Mouse (Mus musculus) limb, embryonic 11.5 days (tissue): ENCODE results near the gene Dmkn. TPM values are rescaled to one million over a fixed set of nuclear protein-coding genes. Genes with fewer than 3 reads are reported as not detected.
A peak's percentile ranks its signal among the peaks of the same experiment; 100 is the strongest.

Experiments used
- ATAC-seq: fragments of 200-750 bp; cut with Nextera tagmentation; 2 replicates; pipeline ENCODE4 v1.8.0; 2017; ENCODE audit warnings: low read depth; ENCODE audit not compliant: insufficient number of reproducible peaks, low FRiP score, low TSS enrichment
- DNase-seq: peaks from one replicate; pipeline ENCODE4 v3.0.0-alpha.2; 2015; ENCODE audit warnings: low spot score
- H3K27ac ChIP-seq: fragments of 300-500 bp; sonication (generic); replicated peaks from 2 replicates; pipeline ENCODE4 v1.5.1; 2014; ENCODE audit warnings: low read depth, mild to moderate bottlenecking, low read length
- H3K27me3 ChIP-seq: fragments of 300-500 bp; sonication (generic); 2 replicates; pipeline ENCODE4 v1.6.1; 2014; ENCODE audit warnings: mild to moderate bottlenecking, low read length, mixed read lengths; ENCODE audit not compliant: control insufficient read depth, insufficient read depth
- H3K36me3 ChIP-seq: fragments of 300-500 bp; sonication (generic); 2 replicates; pipeline ENCODE4 v1.6.1; 2014; ENCODE audit warnings: mild to moderate bottlenecking, low read length, moderate library complexity, mixed read lengths; ENCODE audit not compliant: control insufficient read depth, insufficient read depth
- H3K4me1 ChIP-seq: fragments of 300-500 bp; sonication (generic); 2 replicates; pipeline ENCODE4 v1.6.1; 2014; ENCODE audit warnings: low read length, mixed read lengths; ENCODE audit not compliant: control insufficient read depth, insufficient read depth
- H3K4me2 ChIP-seq: fragments of 300-500 bp; sonication (generic); 2 replicates; pipeline ENCODE4 v1.6.1; 2014; ENCODE audit warnings: low read depth, mild to moderate bottlenecking, moderate library complexity; ENCODE audit not compliant: severe bottlenecking
- H3K4me3 ChIP-seq: fragments of 300-500 bp; sonication (generic); 2 replicates; pipeline ENCODE4 v1.5.1; 2014; ENCODE audit warnings: low read depth, low read length
- H3K9ac ChIP-seq: fragments of 300-500 bp; sonication (generic); 2 replicates; pipeline ENCODE4 v1.6.1; 2014; ENCODE audit warnings: mild to moderate bottlenecking, low read length
- H3K9me3 ChIP-seq: fragments of 300-500 bp; sonication (generic); 2 replicates; pipeline ENCODE4 v1.6.1; 2016; ENCODE audit warnings: low read length; ENCODE audit not compliant: control insufficient read depth
- WGBS: fragments of 180-500 bp; shearing (Covaris S2); extraction: QIAGEN DNeasy Blood & Tissue Kit; methylation state at CpG from one replicate; pipeline ENCODE4 v1.1.7; 2014; 5-methylcytosine and 5-hydroxymethylcytosine counted together
- polyA plus RNA-seq: library from polyadenylated mRNA; unstranded; fragments of >200 nt; fragmentation: Nextera tagmentation; extraction: Ambion mirVana; gene quantifications from 2 replicates; pipeline ENCODE4 v1.2.1, GENCODE M21; 2014

Dmkn gene
- polyA plus RNA-seq, 1 experiment from 2014 or later, result not detected

GRCm38 (mm10) chr7:30790141-30790540 is 26.6 kb downstream of the Dmkn start:
- Histone ChIP-seq H3K9ac (no peak overlapping the region), H3K4me1 (no peaks in the 10 kb centered on the region), H3K4me2 (no peak overlapping the region), H3K36me3 (no peaks in the 10 kb centered on the region), H3K9me3 (no peaks in the 10 kb centered on the region), H3K27ac (no peak overlapping the region), H3K4me3 (no peak overlapping the region), H3K27me3 (no peaks in the 10 kb centered on the region)
- ATAC-seq (no peak), DNase-seq (no peak)
- WGBS, result 84% methylated on average over 10 of the region's 10 CpGs

GRCm38 (mm10) chr7:30791921-30792320 is 28.4 kb downstream of the Dmkn start:
- no peak overlapping the region for H3K9ac ChIP-seq
- no peak overlapping the region for H3K27ac ChIP-seq
- H3K4me1 ChIP-seq, result no peaks in the 10 kb centered on the region
- H3K27me3 ChIP-seq, result no peaks in the 10 kb centered on the region
- WGBS, result 26% methylated on average over 9 of the region's 9 CpGs
- no peaks in the 10 kb centered on the region for H3K9me3 ChIP-seq
- DNase-seq (no peak), ATAC-seq (no peak)
- no peak overlapping the region for H3K4me3 ChIP-seq
- H3K4me2 ChIP-seq, result no peak overlapping the region
- no peaks in the 10 kb centered on the region for H3K36me3 ChIP-seq

DNA sequence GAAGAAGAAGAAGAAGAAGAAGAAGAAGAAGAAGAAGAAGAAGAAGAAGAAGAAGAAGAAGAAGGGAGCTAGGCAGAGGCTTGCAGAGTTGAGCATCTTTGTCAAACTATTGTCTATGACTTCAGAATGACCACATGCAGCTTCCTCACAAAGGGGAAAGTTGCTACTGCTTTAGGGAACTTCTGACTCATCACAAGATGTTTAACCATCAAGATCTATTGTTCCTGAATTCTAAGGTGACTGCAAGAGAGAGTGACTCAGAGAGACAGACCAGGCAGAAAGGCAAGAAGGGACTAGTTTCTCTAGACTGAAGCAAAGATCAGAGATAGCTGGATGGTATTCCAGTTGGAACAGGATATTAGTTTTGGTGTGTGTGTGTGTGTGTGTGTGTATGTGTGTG is 31.4 kb downstream of the Dmkn start:
- Histone ChIP-seq H3K27me3 (no peaks in the 10 kb centered on the region), H3K36me3 (no peaks in the 10 kb centered on the region), H3K9ac (no peak overlapping the region), H3K4me1 (no peaks in the 10 kb centered on the region), H3K9me3 (no peaks in the 10 kb centered on the region), H3K4me3 (no peak overlapping the region), H3K27ac (no peak overlapping the region), H3K4me2 (no peak overlapping the region)
- DNase-seq (no peak), ATAC-seq (no peak)

GRCm38 (mm10) chr7:30796790-30797189 is 33.2 kb downstream of the Dmkn start:
- H3K4me2 ChIP-seq, result no peak overlapping the region
- H3K4me1 ChIP-seq, result no peaks in the 10 kb centered on the region
- H3K9ac ChIP-seq, result no peak overlapping the region
- no peak overlapping the region for H3K4me3 ChIP-seq
- H3K27ac ChIP-seq, result no peak overlapping the region
- no peak for ATAC-seq
- WGBS, result 94% methylated on average over 1 of the region's 1 CpGs
- H3K36me3 ChIP-seq, result no peaks in the 10 kb centered on the region
- H3K9me3 ChIP-seq, result peaks cover 4% of the 10 kb centered on the region; the same call in 1 of the 2 replicates
- no peak for DNase-seq
- H3K27me3 ChIP-seq, result no peaks in the 10 kb centered on the region

DNA sequence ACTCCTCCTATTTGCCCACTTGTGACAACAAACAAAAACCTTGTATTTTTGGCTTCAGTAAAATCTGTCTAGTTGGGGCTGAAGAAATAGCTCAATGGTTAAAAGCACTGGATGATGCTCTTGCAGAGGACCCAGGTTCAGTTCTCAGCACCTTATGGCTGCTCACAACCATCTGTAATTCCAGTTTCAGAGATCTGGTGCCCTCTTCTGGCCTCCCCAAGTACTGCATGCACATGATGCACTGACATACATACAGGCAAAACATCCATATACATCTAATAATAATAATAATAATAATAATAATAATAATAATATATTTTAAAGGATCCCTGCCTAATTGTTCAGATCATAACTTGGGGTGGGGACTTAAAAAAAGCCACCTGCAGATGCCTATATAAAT is 37.1 kb downstream of the Dmkn start:
- ATAC-seq, result no peak
- H3K9me3 ChIP-seq, result peaks cover 4% of the 10 kb centered on the region; the same call in 1 of the 2 replicates
- H3K4me1 ChIP-seq, result no peaks in the 10 kb centered on the region
- H3K4me2 ChIP-seq, result no peak overlapping the region
- H3K36me3 ChIP-seq, result no peaks in the 10 kb centered on the region
- H3K9ac ChIP-seq, result no peak overlapping the region
- no peak overlapping the region for H3K4me3 ChIP-seq
- H3K27me3 ChIP-seq, result no peaks in the 10 kb centered on the region
- no peak overlapping the region for H3K27ac ChIP-seq
- DNase-seq, result no peak

- Histone ChIP-seq H3K27ac (no peak overlapping the region), H3K27me3 (no peaks in the 10 kb centered on the region), H3K4me1 (no peaks in the 10 kb centered on the region), H3K4me2 (no peak overlapping the region), H3K4me3 (no peak overlapping the region), H3K9ac (no peak overlapping the region), H3K9me3 (peaks cover 4% of the 10 kb centered on the region; the same call in 1 of the 2 replicates), H3K36me3 (no peaks in the 10 kb centered on the region)
- no peak for ATAC-seq
- no peak for DNase-seq
- WGBS, result 97% methylated on average over 3 of the region's 3 CpGs
These were observed 39.7 kb downstream of the Dmkn start for GRCm38 (mm10) chr7:30803256-30803655.

DNA sequence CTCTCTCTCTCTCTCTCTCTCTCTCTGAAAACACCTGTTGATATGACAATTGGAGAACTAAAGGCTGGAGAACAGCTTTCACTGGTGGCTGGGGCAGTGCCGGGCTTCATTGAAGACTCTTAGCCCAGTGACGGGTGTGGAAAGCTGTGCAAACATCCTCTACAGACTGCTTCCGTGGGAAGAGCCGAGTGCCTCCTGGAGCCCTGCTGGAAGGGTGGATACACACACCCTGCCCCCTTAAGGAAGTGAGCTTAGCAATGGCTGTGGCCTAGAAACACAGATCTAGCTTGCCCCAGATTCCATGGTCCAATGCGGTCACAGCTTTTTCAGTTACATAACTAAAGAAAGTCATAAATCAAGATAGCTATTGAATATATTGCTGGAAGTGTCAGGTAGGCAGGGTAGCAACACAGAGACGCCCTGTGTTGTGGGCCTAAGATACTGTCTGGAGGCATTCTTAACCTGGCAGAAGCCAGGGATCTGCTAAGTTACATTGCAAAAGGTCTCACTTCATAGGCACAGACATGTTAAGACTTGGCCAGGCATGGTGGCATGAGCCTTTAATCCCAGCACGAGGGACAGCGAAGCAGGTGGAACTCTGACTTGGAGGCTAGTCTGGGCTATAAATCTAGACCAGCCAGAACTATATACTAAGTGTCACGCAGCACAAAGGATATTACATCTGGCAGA is 40.6 kb downstream of the Dmkn start:
- ATAC-seq (no peak), DNase-seq (no peak)
- H3K27me3 ChIP-seq, result no peaks in the 10 kb centered on the region
- no peak overlapping the region for H3K27ac ChIP-seq
- 85% methylated on average over 9 of the region's 9 CpGs for WGBS
- H3K4me2 ChIP-seq, result no peak overlapping the region
- H3K4me1 ChIP-seq, result no peaks in the 10 kb centered on the region
- peaks cover 4% of the 10 kb centered on the region; the same call in 1 of the 2 replicates for H3K9me3 ChIP-seq
- H3K9ac ChIP-seq, result no peak overlapping the region
- H3K4me3 ChIP-seq, result no peak overlapping the region
- H3K36me3 ChIP-seq, result no peaks in the 10 kb centered on the region

DNA sequence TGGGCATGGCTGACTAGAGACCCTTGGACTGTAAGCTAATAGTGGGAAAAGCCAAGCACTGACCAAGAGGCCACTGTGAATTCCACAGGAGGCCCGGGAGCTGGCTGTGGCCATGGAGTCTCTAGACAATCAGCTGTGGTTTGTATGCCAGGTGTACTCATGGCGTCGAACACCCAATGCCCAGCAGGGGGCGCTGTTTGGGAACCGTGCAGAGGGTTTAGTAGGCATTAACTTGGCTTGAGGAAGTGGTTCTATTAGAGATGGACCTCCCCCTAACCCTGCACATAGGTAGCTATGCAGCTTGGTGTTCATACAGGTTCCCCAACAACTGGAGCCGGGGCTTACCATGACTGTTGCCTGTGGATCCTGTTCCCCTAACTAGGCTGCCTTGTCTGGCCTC is 42.4 kb downstream of the Dmkn start:
- Histone ChIP-seq H3K9ac (no peak overlapping the region), H3K36me3 (no peaks in the 10 kb centered on the region), H3K4me3 (no peak overlapping the region), H3K4me1 (no peaks in the 10 kb centered on the region), H3K9me3 (no peaks in the 10 kb centered on the region; the same call in 1 of the 2 replicates), H3K27me3 (no peaks in the 10 kb centered on the region), H3K4me2 (no peak overlapping the region), H3K27ac (no peak overlapping the region)
- ATAC-seq (no peak), DNase-seq (peak; percentile 42)
- 51% methylated on average over 6 of the region's 6 CpGs for WGBS

DNA sequence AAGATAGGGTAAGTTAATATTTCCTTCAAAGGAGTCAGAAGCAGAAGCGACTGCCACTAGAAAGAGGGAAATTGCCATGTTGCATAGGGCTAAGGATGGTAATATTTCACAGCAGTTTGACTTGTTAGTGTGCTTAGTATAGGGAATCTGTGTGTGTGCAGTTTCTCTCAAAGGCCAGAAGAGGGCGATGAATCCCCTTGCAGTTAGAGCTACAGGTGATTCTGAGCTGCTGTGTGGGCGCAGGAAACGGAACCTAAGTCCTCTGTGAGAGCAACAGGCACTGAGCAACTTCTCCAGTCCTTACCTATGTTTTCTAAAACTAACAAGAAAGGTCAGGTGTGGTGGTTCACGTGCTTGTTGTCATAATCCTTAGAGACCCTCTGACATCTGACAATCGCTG is 46.8 kb downstream of the Dmkn start:
- no peaks in the 10 kb centered on the region for H3K27me3 ChIP-seq
- ATAC-seq (no peak), DNase-seq (no peak)

More for the DNA sequence above, 46.8 kb downstream of the Dmkn start:
- no peaks in the 10 kb centered on the region for H3K4me1 ChIP-seq
- 51% methylated on average over 6 of the region's 6 CpGs for WGBS
- H3K27ac ChIP-seq, result no peak overlapping the region
- H3K9me3 ChIP-seq, result no peaks in the 10 kb centered on the region; the same call in 1 of the 2 replicates
- no peaks in the 10 kb centered on the region for H3K36me3 ChIP-seq
- no peak overlapping the region for H3K4me2 ChIP-seq
- no peak overlapping the region for H3K9ac ChIP-seq
- no peak overlapping the region for H3K4me3 ChIP-seq
